8 mouse cellular contexts compared by ENCODE assay signal in the genomic region with DNA sequence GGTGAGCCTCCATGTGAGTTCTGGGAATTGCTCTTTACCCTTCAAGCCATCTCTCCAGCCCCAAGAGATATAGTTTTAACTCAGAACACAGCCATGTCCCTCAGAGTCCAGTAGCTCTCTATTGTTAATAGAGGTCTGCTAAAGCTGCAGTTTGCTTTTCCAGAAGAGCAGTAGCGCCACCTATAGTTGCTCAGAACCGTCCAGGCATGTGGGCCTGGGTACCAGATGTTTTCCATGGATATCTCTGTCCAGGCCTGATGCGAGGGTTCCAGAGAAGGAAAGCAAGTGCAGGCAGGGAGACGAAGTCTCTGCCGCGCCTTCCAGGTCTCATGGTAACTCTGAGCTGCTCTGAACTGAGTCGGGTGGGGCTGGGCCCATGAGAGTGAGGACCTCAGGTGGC. TPM values are rescaled to one million over a fixed set of nuclear protein-coding genes. Genes with fewer than 3 reads are reported as not detected.
DNase-seq lines count a peak whose midpoint lies in the region; ATAC-seq lines count a peak whose summit lies in the region.

No protein-coding gene starts in this region.

- DNase-seq in cerebellum, postnatal 14 days: peak; percentile 59 to 69
- peak; percentile 39 to 61 for DNase-seq in left cerebral cortex, adult 18-20 months (ENCODE audit: low spot score in 2 of 2)
- no peak for DNase-seq in left cerebral cortex, postnatal 36 days (ENCODE audit: low spot score in 2 of 2)
- DNase-seq in adipocyte (ENCODE audit: low spot score): peak; percentile 64
- peak; percentile 78 for DNase-seq in kidney, postnatal 10 days
- peak; percentile 71 for DNase-seq in retina, embryonic 14.5 days (ENCODE audit: low spot score)
- no peak for DNase-seq in urinary bladder, postnatal 25 days (ENCODE audit: low spot score)

- intact Hi-C loops in left cerebral cortex, postnatal 36 days (cut with DNase I): loop anchor here (2.0 kb wide), 1 partner anchor 207 kb away; no protein-coding TSS in a partner anchor

- no peak for ATAC-seq in cerebellum, adult (ENCODE audit: insufficient number of reproducible peaks, low FRiP score, low TSS enrichment)

RNA-seq across cellular contexts. Expression of a gene that starts 23.7 kb away (rescaled TPM):
- total RNA-seq in left cerebral cortex, adult 18-20 months (2021): 10 to 100 TPM; 65.5 to 65.9 TPM
- total RNA-seq in left cerebral cortex, postnatal 36 days (2021): 10 to 100 TPM; 64.7 to 71.7 TPM

Comparison
In these comparisons a context has a peak if more than half of its experiments do, and no peak if none do; other contexts are left out.
1. DNase-seq: peak in cerebellum, postnatal 14 days (2 of 2), left cerebral cortex, adult 18-20 months (2 of 2), adipocyte (single experiment), kidney, postnatal 10 days (single experiment) and retina, embryonic 14.5 days (single experiment); none in left cerebral cortex, postnatal 36 days (0 of 2) and urinary bladder, postnatal 25 days (single experiment).